Mouse (Mus musculus): ENCODE data around the gene Ppif.

Ppif gene

GRCm38 (mm10) chr14:25693271-25693887, 575 bp upstream of the Ppif start:
- in situ Hi-C loops (cut with MboI; ENCODE audit: unreplicated experiment in 2 of 2), result loop anchor here (5.0 to 25.0 kb wide), 3 partner anchors 1201 to 1389 kb away; no protein-coding TSS in a partner anchor

GRCm38 (mm10) chr14:25694569-25694897, 579 bp downstream of the Ppif start:
- in situ Hi-C loops (cut with MboI; ENCODE audit: unreplicated experiment in 2 of 2), result loop anchor here (5.0 to 25.0 kb wide), 3 partner anchors 1202 to 1390 kb away; no protein-coding TSS in a partner anchor

GRCm38 (mm10) chr14:25695059-25695458, 1.1 kb downstream of the Ppif start:
- in situ Hi-C loops (cut with MboI; ENCODE audit: unreplicated experiment in 2 of 2), result loop anchor here (5.0 to 25.0 kb wide), 3 partner anchors 1198 to 1390 kb away; no protein-coding TSS in a partner anchor

GRCm38 (mm10) chr14:25696356-25696755, 2.4 kb downstream of the Ppif start:
- in situ Hi-C loops (cut with MboI; ENCODE audit: unreplicated experiment in 2 of 2), result loop anchor here (5.0 to 25.0 kb wide), 3 partner anchors 1199 to 1392 kb away; no protein-coding TSS in a partner anchor

GRCm38 (mm10) chr14:25701986-25702385, 8.0 kb downstream of the Ppif start:
- in situ Hi-C loops (cut with MboI; ENCODE audit: unreplicated experiment in 2 of 2), result no loop called here

GRCm38 (mm10) chr14:25707691-25708181, 13.8 kb downstream of the Ppif start:
- in situ Hi-C loops (cut with MboI; ENCODE audit: unreplicated experiment in 2 of 2), result no loop called here

GRCm38 (mm10) chr14:25708451-25708850, 14.5 kb downstream of the Ppif start:
- in situ Hi-C loops (cut with MboI; ENCODE audit: unreplicated experiment in 2 of 2), result no loop called here

GRCm38 (mm10) chr14:25708917-25709316, 15.0 kb downstream of the Ppif start:
- in situ Hi-C loops (cut with MboI; ENCODE audit: unreplicated experiment in 2 of 2), result no loop called here

GRCm38 (mm10) chr14:25710073-25710472, 16.1 kb downstream of the Ppif start:
- in situ Hi-C loops (cut with MboI; ENCODE audit: unreplicated experiment in 2 of 2), result no loop called here

GRCm38 (mm10) chr14:25710681-25711080, 16.7 kb downstream of the Ppif start:
- in situ Hi-C loops (cut with MboI; ENCODE audit: unreplicated experiment in 2 of 2), result no loop called here

GRCm38 (mm10) chr14:25711177-25711576, 17.2 kb downstream of the Ppif start:
- in situ Hi-C loops (cut with MboI; ENCODE audit: unreplicated experiment in 2 of 2), result no loop called here

- in situ Hi-C loops (cut with MboI; ENCODE audit: unreplicated experiment in 2 of 2), result no loop called here
Measured at GRCm38 (mm10) chr14:25711602-25712001, 17.6 kb downstream of the Ppif start.

GRCm38 (mm10) chr14:25713443-25713842, 19.5 kb downstream of the Ppif start:
- in situ Hi-C loops (cut with MboI; ENCODE audit: unreplicated experiment in 2 of 2), result no loop called here

GRCm38 (mm10) chr14:25716528-25716927, 22.6 kb downstream of the Ppif start:
- in situ Hi-C loops (cut with MboI; ENCODE audit: unreplicated experiment in 2 of 2), result loop anchor here in 1 of 2 experiments (5.0 kb wide), 1 partner anchor 86 kb away; no protein-coding TSS in a partner anchor

GRCm38 (mm10) chr14:25717718-25718117, 23.8 kb downstream of the Ppif start:
- in situ Hi-C loops (cut with MboI; ENCODE audit: unreplicated experiment in 2 of 2), result loop anchor here in 1 of 2 experiments (5.0 kb wide), 1 partner anchor 85 kb away; no protein-coding TSS in a partner anchor

- in situ Hi-C loops (cut with MboI; ENCODE audit: unreplicated experiment in 2 of 2), result loop anchor here in 1 of 2 experiments (5.0 kb wide), 1 partner anchor 84 kb away; no protein-coding TSS in a partner anchor
Measured at GRCm38 (mm10) chr14:25718471-25718870, 24.5 kb downstream of the Ppif start.

- in situ Hi-C loops (cut with MboI; ENCODE audit: unreplicated experiment in 2 of 2), result loop anchor here in 1 of 2 experiments (5.0 kb wide), 1 partner anchor 83 kb away; no protein-coding TSS in a partner anchor
Measured at GRCm38 (mm10) chr14:25719371-25719770, 25.4 kb downstream of the Ppif start.

GRCm38 (mm10) chr14:25720962-25721707, 27.2 kb downstream of the Ppif start:
- in situ Hi-C loops (cut with MboI; ENCODE audit: unreplicated experiment in 2 of 2), result loop anchor here in 1 of 2 experiments (5.0 kb wide), 1 partner anchor 76 kb away; no protein-coding TSS in a partner anchor

GRCm38 (mm10) chr14:25725032-25725497, 31.1 kb downstream of the Ppif start:
- in situ Hi-C loops (cut with MboI; ENCODE audit: unreplicated experiment in 2 of 2), result no loop called here

GRCm38 (mm10) chr14:25725690-25726089, 31.7 kb downstream of the Ppif start:
- in situ Hi-C loops (cut with MboI; ENCODE audit: unreplicated experiment in 2 of 2), result no loop called here
